Mouse (Mus musculus) spleen, embryonic (tissue): ENCODE results near the gene Arl2.
"Not testable (repeated sequence)": the region's sequence is repeated elsewhere in the genome, so short reads cannot be mapped to it uniquely, and the experiment has no call there.

Experiments
- CTCF ChIA-PET: fragments of 350-600 bp; sonication (Branson Sonifier 250); formaldehyde crosslinking; loops from one replicate; lab custom pipeline; 2022; lab: Charles Lee

Gene Arl2

GRCm38 (mm10) chr19:6141394-6141749 lies at the start of gene Arl2:
Gene Arl2, minus strand, starts transcription at chr19:6141548.
- CTCF ChIA-PET, result interaction anchor here (0.6 to 0.7 kb wide), 3 partner anchors 13 to 215 kb away, joined by 3 to 4 read pairs (median 4); partner anchors contain the start of gene Snx15

GRCm38 (mm10) chr19:6184131-6184530 lies 42.8 kb upstream of the Arl2 start, which contains the start of gene Majin:
Gene Majin, plus strand, starts transcription at chr19:6184388.
- CTCF ChIA-PET, result no interaction called here

- CTCF ChIA-PET, result no interaction called here
Measured at GRCm38 (mm10) chr19:6182534-6182933, 41.2 kb upstream of the Arl2 start.

GRCm38 (mm10) chr19:6181629-6182028 lies 40.3 kb upstream of the Arl2 start:
- CTCF ChIA-PET, result no interaction called here

GRCm38 (mm10) chr19:6178775-6179174 lies 37.4 kb upstream of the Arl2 start:
- CTCF ChIA-PET, result no interaction called here

- CTCF ChIA-PET, result no interaction called here
Measured at GRCm38 (mm10) chr19:6174771-6175170, 33.4 kb upstream of the Arl2 start.

- CTCF ChIA-PET, result no interaction called here
Measured at GRCm38 (mm10) chr19:6171215-6171614, 29.9 kb upstream of the Arl2 start.

- CTCF ChIA-PET, result no interaction called here
Measured at GRCm38 (mm10) chr19:6166750-6167149, 25.4 kb upstream of the Arl2 start.

- CTCF ChIA-PET, result no interaction called here
Measured at GRCm38 (mm10) chr19:6163872-6164547, 22.7 kb upstream of the Arl2 start.

- CTCF ChIA-PET, result no interaction called here
Measured at GRCm38 (mm10) chr19:6157220-6157619, 15.9 kb upstream of the Arl2 start.

- CTCF ChIA-PET, result no interaction called here
Measured at GRCm38 (mm10) chr19:6156372-6156771, 15.0 kb upstream of the Arl2 start.

GRCm38 (mm10) chr19:6155174-6155573 lies 13.8 kb upstream of the Arl2 start:
- CTCF ChIA-PET, result no interaction called here

- CTCF ChIA-PET, result no interaction called here
Measured at GRCm38 (mm10) chr19:6144842-6145241, 3.5 kb upstream of the Arl2 start.

GRCm38 (mm10) chr19:6140678-6141393 lies 512 bp downstream of the Arl2 start, which contains the start of gene Batf2:
Gene Batf2, plus strand, starts transcription at chr19:6140983.
- CTCF ChIA-PET, result interaction anchor here (0.6 to 0.7 kb wide), 2 partner anchors 152 to 215 kb away, joined by 4 to 8 read pairs; no protein-coding TSS in a partner anchor

GRCm38 (mm10) chr19:6140374-6140677 lies 1.0 kb downstream of the Arl2 start:
- CTCF ChIA-PET, result interaction anchor here (0.6 kb wide), 1 partner anchor 151 kb away, joined by 8 read pairs; no protein-coding TSS in a partner anchor

GRCm38 (mm10) chr19:6139701-6140100 lies 1.6 kb downstream of the Arl2 start:
- CTCF ChIA-PET, result no interaction called here

GRCm38 (mm10) chr19:6136397-6136796 lies 5.0 kb downstream of the Arl2 start:
- CTCF ChIA-PET, result no interaction called here

- CTCF ChIA-PET, result interaction anchor here (0.6 kb wide), 1 partner anchor 280 kb away, joined by 3 read pairs; no protein-coding TSS in a partner anchor
Measured at GRCm38 (mm10) chr19:6133197-6133596, 8.2 kb downstream of the Arl2 start.

GRCm38 (mm10) chr19:6132171-6132827 lies 9.0 kb downstream of the Arl2 start:
- CTCF ChIA-PET, result no interaction called here

GRCm38 (mm10) chr19:6130414-6131128 lies 10.8 kb downstream of the Arl2 start:
- CTCF ChIA-PET, result not testable (repeated sequence)

- CTCF ChIA-PET, result interaction anchor here (0.6 to 1.2 kb wide), 6 partner anchors 9 to 1702 kb away, joined by 3 to 8 read pairs (median 3); partner anchors contain the start of genes Cd248, Cdca5 and Zfpl1
Measured at GRCm38 (mm10) chr19:6127760-6128341, 13.5 kb downstream of the Arl2 start, which contains the start of gene Snx15. Gene Snx15, minus strand, starts transcription at chr19:6128304.
